Mouse (Mus musculus) midbrain, embryonic 11.5 days (tissue): ENCODE data around the gene Taldo1. TPM values are rescaled to one million over a fixed set of nuclear protein-coding genes. Genes with fewer than 3 reads are reported as not detected.

ENCODE experiments used
- ATAC-seq: fragments of 200-750 bp; cut with Nextera tagmentation; 2 replicates; pipeline ENCODE4 v1.8.0; 2017; ENCODE audit warnings: moderate TSS enrichment, moderate library complexity; ENCODE audit not compliant: low FRiP score
- DNase-seq: peaks from one replicate; pipeline ENCODE4 v3.0.0; 2015; ENCODE audit warnings: low spot score; ENCODE audit errors: missing footprints
- H3K27ac ChIP-seq: fragments of 300-500 bp; sonication (generic); 2 replicates; pipeline ENCODE4 v1.5.1; 2014; ENCODE audit warnings: low read depth, low read length
- H3K27me3 ChIP-seq: fragments of 300-500 bp; sonication (generic); 2 replicates; pipeline ENCODE4 v1.6.1; 2014; ENCODE audit warnings: mild to moderate bottlenecking, low read length, moderate library complexity, mixed read lengths; ENCODE audit not compliant: control insufficient read depth, insufficient read depth
- H3K36me3 ChIP-seq: fragments of 300-500 bp; sonication (generic); 2 replicates; pipeline ENCODE4 v1.6.1; 2014; ENCODE audit warnings: mild to moderate bottlenecking, low read length, moderate library complexity, mixed read lengths; ENCODE audit not compliant: control insufficient read depth, insufficient read depth
- H3K4me1 ChIP-seq: fragments of 300-500 bp; sonication (generic); 2 replicates; pipeline ENCODE4 v1.6.1; 2014; ENCODE audit warnings: low read length; ENCODE audit not compliant: control insufficient read depth, insufficient read depth
- H3K4me2 ChIP-seq: fragments of 300-500 bp; sonication (generic); 2 replicates; pipeline ENCODE4 v1.6.1; 2014; ENCODE audit warnings: mild to moderate bottlenecking, moderate library complexity
- H3K4me3 ChIP-seq: fragments of 300-500 bp; sonication (generic); 2 replicates; pipeline ENCODE4 v1.5.1; 2014; ENCODE audit warnings: low read depth, low read length
- H3K9ac ChIP-seq: fragments of 300-500 bp; sonication (generic); 2 replicates; pipeline ENCODE4 v1.6.1; 2014; ENCODE audit warnings: low read length
- H3K9me3 ChIP-seq: fragments of 300-500 bp; sonication (generic); 2 replicates; pipeline ENCODE4 v1.6.1; 2016; ENCODE audit warnings: low read length; ENCODE audit not compliant: control insufficient read depth
- WGBS: fragments of 180-500 bp; shearing (Covaris S2); extraction: QIAGEN DNeasy Blood & Tissue Kit; methylation state at CpG from one replicate; pipeline ENCODE4 v1.1.7; 2014; 5-methylcytosine and 5-hydroxymethylcytosine counted together
- polyA plus RNA-seq: library from polyadenylated mRNA; unstranded; fragments of >200 nt; fragmentation: Nextera tagmentation; extraction: Ambion mirVana; gene quantifications from 2 replicates; pipeline ENCODE4 v1.2.1, GENCODE M21; 2014

Taldo1 gene
- polyA plus RNA-seq, 1 experiment from 2014 or later, result 386 TPM

DNA sequence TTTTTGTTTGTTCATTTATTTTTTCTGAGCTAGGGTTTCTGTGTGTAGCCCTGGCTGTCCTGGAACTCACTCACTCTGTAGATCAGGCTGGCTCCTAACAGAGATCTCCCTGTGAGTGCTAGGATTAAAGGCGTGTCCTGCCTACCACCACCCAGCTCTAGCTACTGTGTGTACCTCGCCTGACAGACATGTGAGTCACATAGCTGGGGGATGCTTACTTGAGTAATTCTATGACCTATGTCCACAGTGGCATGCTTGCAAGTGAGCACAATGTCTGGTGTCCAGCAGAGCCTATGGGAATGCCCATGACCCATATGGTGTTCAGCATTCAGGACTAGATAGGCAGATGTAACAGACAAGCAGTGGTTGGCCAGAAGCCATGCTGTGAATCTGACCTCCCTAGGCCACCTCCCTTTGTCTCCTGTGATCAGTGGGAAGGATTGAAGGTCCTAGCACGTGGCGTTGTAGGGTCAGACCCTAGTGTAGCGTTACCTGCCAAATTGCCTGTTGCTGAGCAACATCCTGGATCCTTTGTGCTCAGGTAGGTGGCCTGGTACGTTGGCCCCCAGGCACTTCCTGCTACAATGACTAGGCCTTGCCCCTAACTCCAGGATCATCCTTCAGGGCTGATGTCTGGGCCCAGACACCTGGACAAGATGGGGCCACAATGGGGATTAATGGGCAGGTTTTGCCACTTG lies 24.3 kb downstream of the Taldo1 start:
- WGBS, result 77% methylated on average over 6 of the region's 6 CpGs
- H3K36me3 ChIP-seq, result no peaks in the 10 kb centered on the region
- DNase-seq (no peak), ATAC-seq (no peak)
- H3K4me3 ChIP-seq, result no peak overlapping the region
- H3K27me3 ChIP-seq, result no peaks in the 10 kb centered on the region
- no peak overlapping the region for H3K9ac ChIP-seq
- H3K9me3 ChIP-seq, result no peaks in the 10 kb centered on the region
- peaks cover 10% of the 10 kb centered on the region for H3K4me1 ChIP-seq
- H3K4me2 ChIP-seq, result no peak overlapping the region
- H3K27ac ChIP-seq, result no peak overlapping the region

DNA sequence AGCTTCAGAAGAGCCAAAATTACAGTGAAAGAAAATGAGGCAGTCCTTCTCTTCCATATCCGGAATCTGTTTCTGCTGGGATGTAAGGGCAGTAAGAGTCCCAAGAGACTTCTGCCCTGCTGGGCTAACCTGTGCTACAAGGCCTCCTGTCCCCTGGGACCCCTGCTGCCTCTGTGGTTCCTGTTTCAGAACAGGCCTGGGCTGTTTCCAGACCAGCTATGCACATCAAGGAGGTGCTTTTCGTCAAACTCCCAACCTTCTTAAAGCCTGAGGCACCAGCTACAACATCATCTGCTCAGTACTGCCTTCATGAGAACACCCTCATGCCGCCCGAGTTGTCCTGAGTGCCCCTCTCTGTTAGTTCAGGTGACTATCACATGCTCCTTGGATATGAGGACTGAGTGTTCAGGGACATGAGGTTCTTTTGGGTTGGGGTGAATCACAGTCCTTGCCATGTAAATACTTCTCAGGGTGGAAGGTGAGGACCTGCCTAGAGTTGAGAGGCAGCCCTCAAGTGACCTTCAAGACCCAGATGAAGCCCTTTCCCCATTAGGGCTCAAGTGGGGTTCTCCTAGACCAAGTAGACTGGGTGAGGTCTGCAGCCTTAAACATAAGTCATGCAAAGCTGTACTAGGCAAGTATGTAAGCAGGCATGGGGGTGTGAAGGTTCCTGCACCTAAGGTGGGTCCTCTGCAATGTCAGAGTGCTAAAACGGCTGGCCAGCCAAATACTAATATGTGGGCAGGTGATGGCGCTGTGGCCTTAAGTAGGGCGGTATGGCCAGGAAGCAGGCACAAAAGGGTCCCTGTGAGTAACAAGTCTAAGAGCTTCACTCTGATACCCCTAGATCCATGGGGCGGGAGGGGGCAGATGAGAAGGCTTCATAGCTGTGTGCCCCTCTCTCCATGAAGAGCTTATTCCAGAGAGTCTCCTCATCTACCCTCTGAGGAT lies 26.0 kb downstream of the Taldo1 start:
- Histone ChIP-seq H3K4me2 (no peak overlapping the region), H3K4me3 (no peak overlapping the region), H3K9ac (no peak overlapping the region), H3K27ac (no peak overlapping the region), H3K4me1 (peaks cover 10% of the 10 kb centered on the region), H3K27me3 (no peaks in the 10 kb centered on the region), H3K9me3 (no peaks in the 10 kb centered on the region), H3K36me3 (no peaks in the 10 kb centered on the region)
- WGBS, result 75% methylated on average over 8 of the region's 8 CpGs
- no peak for DNase-seq
- ATAC-seq, result no peak

DNA sequence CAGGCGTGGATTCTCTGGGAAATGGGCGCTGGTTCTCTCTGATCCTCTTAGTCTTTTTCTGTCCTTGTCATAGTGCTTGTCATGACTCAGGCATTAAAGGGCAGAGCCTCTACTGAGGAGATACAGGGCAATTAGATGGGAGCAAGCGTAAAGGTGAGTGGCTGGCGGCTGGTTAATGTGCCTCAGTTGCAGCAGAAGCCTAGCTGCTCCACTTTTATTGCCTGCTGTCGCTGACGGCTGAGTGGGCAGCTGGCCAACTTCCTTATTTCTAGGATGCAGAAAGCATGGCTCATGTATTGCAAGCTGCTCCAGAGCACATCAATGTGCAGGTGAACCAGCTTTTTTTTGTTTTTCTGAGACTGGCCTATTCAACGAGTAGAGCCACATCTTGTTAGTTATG lies 27.0 kb downstream of the Taldo1 start:
- DNase-seq, result no peak
- no peaks in the 10 kb centered on the region for H3K9me3 ChIP-seq
- H3K4me1 ChIP-seq, result peaks cover 5% of the 10 kb centered on the region; the same call in 1 of the 2 replicates
- H3K9ac ChIP-seq, result no peak overlapping the region
- no peaks in the 10 kb centered on the region for H3K27me3 ChIP-seq
- ATAC-seq, result no peak
- no peak overlapping the region for H3K27ac ChIP-seq
- H3K4me2 ChIP-seq, result no peak overlapping the region
- H3K4me3 ChIP-seq, result no peak overlapping the region
- no peaks in the 10 kb centered on the region for H3K36me3 ChIP-seq
- WGBS, result 90% methylated on average over 7 of the region's 7 CpGs

DNA sequence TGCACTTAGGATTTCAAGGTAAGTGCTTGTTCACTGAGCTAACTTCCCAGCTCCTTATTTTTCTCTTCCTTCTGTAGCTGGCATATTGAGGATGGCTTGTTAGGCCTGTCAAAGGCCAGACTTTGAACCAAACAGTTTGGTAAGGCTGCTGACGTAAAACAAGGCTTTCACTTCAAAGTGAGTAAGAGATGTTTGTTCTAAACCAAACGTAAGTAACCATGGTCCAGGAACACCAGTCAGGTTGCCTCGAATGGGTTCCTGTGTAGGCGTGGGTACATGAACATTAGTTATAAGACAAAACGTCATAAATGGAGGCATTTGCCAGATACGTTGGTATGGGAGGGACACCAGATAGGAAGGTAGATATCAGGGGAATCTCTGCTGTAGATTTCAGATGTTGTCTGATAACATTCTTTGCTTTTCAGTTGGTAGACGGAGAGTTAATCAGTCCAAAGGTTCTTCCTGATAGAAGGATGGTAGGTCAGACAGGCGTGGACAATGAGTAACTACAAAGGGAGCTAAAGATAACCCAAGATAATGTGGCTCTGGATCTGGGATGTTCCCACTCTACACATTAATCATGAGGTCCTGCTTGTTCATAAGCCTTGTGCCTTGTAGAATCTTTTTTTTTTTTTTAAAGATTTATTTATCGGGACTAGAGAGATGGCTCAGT lies 28.2 kb downstream of the Taldo1 start:
- Histone ChIP-seq H3K4me2 (no peak overlapping the region), H3K4me3 (no peak overlapping the region), H3K27ac (no peak overlapping the region), H3K4me1 (no peaks in the 10 kb centered on the region), H3K9ac (no peak overlapping the region), H3K36me3 (no peaks in the 10 kb centered on the region), H3K9me3 (no peaks in the 10 kb centered on the region), H3K27me3 (no peaks in the 10 kb centered on the region)
- 84% methylated on average over 9 of the region's 9 CpGs for WGBS
- DNase-seq (no peak), ATAC-seq (no peak)

DNA sequence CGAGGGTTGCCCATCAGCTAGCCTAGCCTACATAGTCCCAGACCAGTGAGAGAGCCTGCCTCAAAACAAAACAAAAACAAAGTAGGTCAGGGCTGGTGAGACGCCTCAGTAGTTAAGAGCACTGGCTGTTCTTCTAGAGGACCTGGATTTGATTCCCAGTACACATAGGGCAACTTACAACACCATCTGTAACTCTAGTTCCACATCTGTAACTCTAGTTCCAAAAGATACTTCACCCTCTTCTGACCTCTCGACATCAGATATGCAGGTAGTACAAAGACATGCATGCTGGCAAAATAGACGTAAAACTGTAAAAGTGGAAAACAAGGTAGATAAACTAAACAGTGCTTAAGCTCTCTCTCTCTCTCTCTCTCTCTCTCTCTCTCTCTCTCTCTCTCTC lies 31.8 kb downstream of the Taldo1 start:
- Histone ChIP-seq H3K9ac (no peak overlapping the region), H3K27ac (no peak overlapping the region), H3K36me3 (no peaks in the 10 kb centered on the region), H3K4me2 (no peak overlapping the region), H3K9me3 (no peaks in the 10 kb centered on the region), H3K4me1 (peaks cover 2% of the 10 kb centered on the region), H3K27me3 (no peaks in the 10 kb centered on the region; the same call in 1 of the 2 replicates), H3K4me3 (no peak overlapping the region)
- ATAC-seq (no peak), DNase-seq (peak; percentile 60)
- 83% methylated on average over 4 of the region's 4 CpGs for WGBS

DNA sequence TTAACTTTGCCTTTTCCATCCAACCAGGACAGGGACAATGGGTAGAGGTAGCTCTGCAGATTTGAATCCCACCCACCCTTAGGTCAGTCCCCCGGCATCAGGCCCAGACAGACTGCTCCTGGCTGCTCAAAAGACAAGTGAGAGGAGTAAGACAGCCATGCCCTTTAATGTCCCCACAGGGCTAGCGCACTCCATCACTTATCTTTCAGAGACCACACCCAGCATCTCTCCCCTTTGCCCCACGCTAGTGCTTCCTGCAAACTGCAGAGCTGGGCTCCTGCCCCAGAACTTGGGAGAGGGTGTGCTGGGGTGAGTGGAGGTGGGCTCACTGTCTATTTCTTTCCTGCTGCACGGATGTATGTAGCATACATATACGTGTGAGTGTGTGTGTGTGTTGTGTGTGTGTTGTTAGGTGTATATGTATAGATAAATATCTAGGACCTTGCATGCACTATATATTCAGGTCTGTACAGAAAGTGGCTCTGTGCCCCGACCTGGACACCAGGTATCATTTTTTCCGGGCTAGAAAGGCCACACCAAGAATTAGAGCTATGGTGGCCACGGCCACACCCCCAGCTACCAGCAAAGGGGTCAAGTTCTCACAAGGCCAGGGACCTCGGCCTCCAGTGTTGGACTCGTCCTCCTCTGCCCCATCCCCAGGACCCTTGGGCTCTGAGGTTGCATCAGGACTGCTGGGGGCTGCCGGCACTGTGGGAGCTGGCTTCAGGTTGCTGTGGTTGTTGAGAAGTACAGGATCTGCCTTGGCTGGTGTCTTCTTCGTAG lies 35.1 kb downstream of the Taldo1 start:
- Histone ChIP-seq H3K27me3 (no peaks in the 10 kb centered on the region; the same call in 1 of the 2 replicates), H3K4me2 (no peak overlapping the region), H3K27ac (no peak overlapping the region), H3K9me3 (no peaks in the 10 kb centered on the region), H3K9ac (no peak overlapping the region), H3K36me3 (no peaks in the 10 kb centered on the region; the same call in 1 of the 2 replicates), H3K4me1 (peaks cover 12% of the 10 kb centered on the region), H3K4me3 (no peak overlapping the region)
- WGBS, result 85% methylated on average over 12 of the region's 12 CpGs
- ATAC-seq, result no peak
- DNase-seq, result no peak

DNA sequence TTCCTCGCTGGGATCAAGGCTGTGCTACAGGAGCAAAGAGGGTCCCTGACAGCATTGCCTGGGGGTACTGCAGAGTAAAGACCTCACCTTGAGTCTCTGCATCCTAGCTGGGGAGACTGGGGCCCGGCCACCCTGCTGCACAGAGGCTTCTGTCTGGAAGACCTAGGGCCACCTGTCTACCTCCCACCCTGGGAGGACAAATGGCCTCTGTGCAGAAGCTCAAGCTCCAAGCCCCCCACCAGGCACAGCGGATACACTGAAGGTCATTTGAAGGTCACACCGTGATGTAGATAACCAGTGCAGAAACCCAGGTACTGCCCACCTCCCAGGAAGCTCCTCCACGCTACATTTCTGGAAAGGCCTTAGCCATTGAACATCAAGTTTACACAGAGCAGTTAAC lies 36.7 kb downstream of the Taldo1 start:
- DNase-seq (no peak), ATAC-seq (no peak)
- 55% methylated on average over 5 of the region's 5 CpGs for WGBS
- Histone ChIP-seq H3K9me3 (no peaks in the 10 kb centered on the region), H3K4me1 (peaks cover 13% of the 10 kb centered on the region), H3K36me3 (no peaks in the 10 kb centered on the region; the same call in 1 of the 2 replicates), H3K9ac (peak overlapping the region; percentile 69), H3K4me2 (peak overlapping the region; percentile 59), H3K27me3 (no peaks in the 10 kb centered on the region; the same call in 1 of the 2 replicates), H3K27ac (no peak overlapping the region), H3K4me3 (peak overlapping the region; percentile 39)

DNA sequence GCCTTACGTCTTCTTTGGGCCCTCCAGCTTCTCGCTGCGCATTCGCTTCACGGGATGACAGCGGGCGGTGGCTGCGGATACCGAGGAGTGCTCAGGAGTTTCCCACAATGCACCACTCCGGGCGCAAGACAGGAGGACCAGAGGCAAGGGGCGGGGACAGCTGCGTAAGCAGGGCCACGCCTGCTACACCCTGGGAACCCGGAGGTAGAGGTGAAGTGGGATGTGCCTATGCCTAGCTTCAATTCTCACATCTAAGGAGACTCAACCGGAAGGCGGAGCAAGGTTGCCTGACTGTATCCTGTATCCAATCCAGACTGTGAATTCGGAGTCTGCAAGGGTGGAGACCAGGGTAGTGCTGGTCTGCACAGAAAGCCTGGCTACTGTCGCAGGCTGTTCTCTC lies 37.3 kb downstream of the Taldo1 start, which contains the start of gene Cend1:
TSS of gene Cend1 (minus strand) at position 182 of the 400 bp plus-strand sequence.
- Histone ChIP-seq H3K9me3 (no peaks in the 10 kb centered on the region), H3K36me3 (no peaks in the 10 kb centered on the region; the same call in 1 of the 2 replicates), H3K4me1 (peaks cover 19% of the 10 kb centered on the region)

More for the DNA sequence above, 37.3 kb downstream of the Taldo1 start, which contains the start of gene Cend1:
- ATAC-seq (peak; percentile 79), DNase-seq (peak; percentile 91)
- Histone ChIP-seq H3K27me3 (no peaks in the 10 kb centered on the region; the same call in 1 of the 2 replicates), H3K9ac (peak within 1 kb of the TSS; percentile 69), H3K27ac (peak within 1 kb of the TSS; percentile 25; the same call in 1 of the 2 replicates), H3K4me2 (peak within 1 kb of the TSS; percentile 59), H3K4me3 (peak within 1 kb of the TSS; percentile 39)
- WGBS, result 2% methylated on average over 19 of the region's 19 CpGs
